21 mouse cellular contexts compared by ENCODE assay signal in the genomic region with DNA sequence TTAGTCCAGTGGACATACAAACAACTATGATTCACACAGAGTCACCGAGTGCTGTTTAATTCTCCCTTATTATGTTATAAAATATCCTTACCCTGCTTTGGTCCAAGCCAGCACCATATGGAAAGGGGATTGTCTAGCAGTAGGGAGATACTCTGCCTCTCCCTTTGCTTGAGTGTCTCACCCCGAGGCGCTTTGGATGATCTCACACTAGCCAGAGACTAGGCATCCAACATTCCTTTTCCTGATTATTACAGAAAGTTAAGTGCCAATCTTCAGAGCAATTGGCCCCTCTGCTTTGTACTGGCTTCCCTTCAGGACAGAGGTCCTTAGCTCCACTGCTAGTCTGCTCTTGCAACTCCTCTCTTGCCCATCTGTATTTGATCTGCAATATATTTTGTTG. TPM values are rescaled to one million over a fixed set of nuclear protein-coding genes. Genes with fewer than 3 reads are reported as not detected.
"Had no signal": no experiment of that assay in that cellular context is flagged by ENCODE, and none has a peak within 500 bp of the region (broad histone marks: within the 10 kb centered on the region; RNA-seq: fewer than 3 reads in every experiment).

No protein-coding gene starts in this region.

- H3K27ac ChIP-seq: limb, embryonic 12.5 days; liver, embryonic 15.5 days; macrophage; midbrain, embryonic 12.5 days had no signal

- DNase-seq: kidney, adult 2 months; kidney, postnatal 25 days; layer of hippocampus, postnatal 36 days; lung, embryonic 14.5 days; lung, postnatal 10 days; right cerebral cortex, postnatal 14 days; thymus, postnatal 25 days had no signal

- H3K4me1 ChIP-seq: limb, embryonic 12.5 days; liver, embryonic 15.5 days; midbrain, embryonic 12.5 days had no signal

- H3K4me3 ChIP-seq: limb, embryonic 12.5 days; liver, embryonic 15.5 days; midbrain, embryonic 12.5 days had no signal

- H3K9ac ChIP-seq: limb, embryonic 12.5 days; liver, embryonic 15.5 days; lung, embryonic 14.5 days; midbrain, embryonic 12.5 days had no signal

- H3K9me3 ChIP-seq: limb, embryonic 12.5 days; liver, embryonic 15.5 days; midbrain, embryonic 12.5 days had no signal

- H3K27me3 ChIP-seq: limb, embryonic 12.5 days; midbrain, embryonic 12.5 days had no signal

- H3K36me3 ChIP-seq: limb, embryonic 12.5 days; liver, embryonic 15.5 days; midbrain, embryonic 12.5 days had no signal

- H3K4me2 ChIP-seq: limb, embryonic 12.5 days; liver, embryonic 11.5 days; liver, embryonic 15.5 days; lung, embryonic 14.5 days; midbrain, embryonic 12.5 days had no signal

RNA-seq across cellular contexts. Expression of a gene that starts 59.4 kb away (rescaled TPM):
- total RNA-seq: layer of hippocampus, postnatal 36 days; left cerebral cortex, adult 8-10 months; left cerebral cortex, postnatal 25 days; megakaryocyte-erythroid progenitor cell, adult 5-6 weeks; midbrain, postnatal 0 days had no signal
- polyA plus RNA-seq: kidney, adult 2 months; kidney, embryonic 16.5 days; limb, embryonic 12.5 days; liver, embryonic 11.5 days; liver, embryonic 15.5 days; lung, embryonic 14.5 days; macrophage; midbrain, embryonic 12.5 days; midbrain, postnatal 0 days; neural tube, embryonic 14.5 days; small intestine, adult 2 months; stomach, embryonic 16.5 days; urinary bladder, adult 2 months had no signal
